Mouse (Mus musculus): ENCODE measurements around the gene Rnf146.
A peak's percentile ranks its signal among the peaks of the same experiment; 100 is the strongest.
"Not testable (repeated sequence)": the region's sequence is repeated elsewhere in the genome, so short reads cannot be mapped to it uniquely, and the experiment has no call there.

Rnf146 gene

GRCm38 (mm10) chr10:29362197-29362900 lies at the start of gene Rnf146:
Rnf146 (minus strand) TSS chr10:29362442.
- DNase-seq = no peak

- DNase-seq = no peak
Observed at GRCm38 (mm10) chr10:29402656-29403268, 40.5 kb upstream of the Rnf146 start.

GRCm38 (mm10) chr10:29394890-29395289 lies 32.6 kb upstream of the Rnf146 start:
- DNase-seq = not testable (repeated sequence)

GRCm38 (mm10) chr10:29381558-29381957 lies 19.3 kb upstream of the Rnf146 start:
- DNase-seq = no peak

- no peak for DNase-seq
Observed at GRCm38 (mm10) chr10:29374065-29374464, 11.8 kb upstream of the Rnf146 start.

- DNase-seq = peak; percentile 92
Observed at GRCm38 (mm10) chr10:29361464-29362196, 612 bp downstream of the Rnf146 start.

- no peak for DNase-seq
Observed at GRCm38 (mm10) chr10:29361095-29361463, 1.2 kb downstream of the Rnf146 start.

- peak; percentile 39 for DNase-seq
Observed at GRCm38 (mm10) chr10:29354183-29354582, 8.1 kb downstream of the Rnf146 start.

GRCm38 (mm10) chr10:29352575-29352974 lies 9.7 kb downstream of the Rnf146 start:
- no peak for DNase-seq

GRCm38 (mm10) chr10:29351420-29351819 lies 10.8 kb downstream of the Rnf146 start:
- no peak for DNase-seq

GRCm38 (mm10) chr10:29346638-29347037 lies 15.6 kb downstream of the Rnf146 start:
- DNase-seq = no peak

- peak; percentile 21 for DNase-seq
Observed at GRCm38 (mm10) chr10:29344232-29344631, 18.0 kb downstream of the Rnf146 start.

GRCm38 (mm10) chr10:29338355-29339056 lies 23.7 kb downstream of the Rnf146 start:
- DNase-seq = peak; percentile 34

GRCm38 (mm10) chr10:29333836-29334235 lies 28.4 kb downstream of the Rnf146 start:
- DNase-seq = no peak

- no peak for DNase-seq
Observed at GRCm38 (mm10) chr10:29324817-29325216, 37.4 kb downstream of the Rnf146 start.

GRCm38 (mm10) chr10:29313905-29314304 lies 48.3 kb downstream of the Rnf146 start:
- DNase-seq = no peak

GRCm38 (mm10) chr10:29313064-29313638 lies 49.1 kb downstream of the Rnf146 start, which contains the start of gene Echdc1:
Echdc1 (plus strand) TSS chr10:29313166.
- DNase-seq = peak; percentile 87

GRCm38 (mm10) chr10:29311480-29312219 lies 50.6 kb downstream of the Rnf146 start:
- DNase-seq = no peak

GRCm38 (mm10) chr10:29302230-29302629 lies 60.0 kb downstream of the Rnf146 start:
- no peak for DNase-seq
